Mouse (Mus musculus) testis, postnatal 14 days (tissue): ENCODE data around the gene Tbck.

Experiments used
- DNase-seq: peaks from one replicate; pipeline ENCODE4 v3.0.0; 2021; ENCODE audit warnings: low spot score

Gene Tbck

DNA sequence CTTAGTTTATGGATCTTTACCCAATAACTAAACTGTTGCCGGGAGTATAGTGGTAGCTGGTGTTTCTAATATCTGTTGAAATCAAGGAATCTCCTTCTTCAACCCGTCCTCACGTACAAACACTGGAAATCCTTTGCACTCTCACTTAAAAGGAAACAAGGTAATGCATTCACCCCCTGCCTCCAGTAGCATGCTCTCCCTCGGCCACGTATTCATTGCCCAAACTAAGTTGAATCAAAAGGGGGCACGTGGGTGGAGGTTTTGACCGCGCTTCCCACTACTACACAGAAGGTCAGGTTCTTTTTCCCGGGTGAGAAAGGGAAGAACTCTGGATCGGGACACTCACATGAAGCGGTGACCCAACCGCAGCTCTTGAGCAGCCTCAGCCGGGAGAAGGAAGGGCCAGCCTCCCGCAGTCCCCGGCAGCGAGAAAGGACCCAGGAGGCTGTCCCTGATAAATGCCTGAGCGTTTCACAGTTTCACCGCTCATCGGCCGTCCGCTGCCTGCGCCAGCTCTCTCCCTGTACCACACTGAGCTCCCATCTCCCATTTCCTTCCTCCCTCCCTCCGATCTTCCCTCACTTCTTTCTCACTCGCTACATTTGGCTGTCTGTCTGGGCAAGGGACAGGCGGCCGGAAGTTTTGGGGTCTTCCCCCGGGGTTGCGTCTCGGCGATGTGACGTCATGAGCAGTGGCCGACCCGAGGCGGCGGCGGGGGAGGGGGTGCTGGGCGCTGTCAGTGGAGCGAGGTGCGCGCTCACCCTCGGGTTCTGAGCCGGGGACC lies at the start of gene Tbck:
Gene Tbck, plus strand, starts transcription at position 698 of the 784 bp plus-strand sequence.
- peak; percentile 93 for DNase-seq

DNA sequence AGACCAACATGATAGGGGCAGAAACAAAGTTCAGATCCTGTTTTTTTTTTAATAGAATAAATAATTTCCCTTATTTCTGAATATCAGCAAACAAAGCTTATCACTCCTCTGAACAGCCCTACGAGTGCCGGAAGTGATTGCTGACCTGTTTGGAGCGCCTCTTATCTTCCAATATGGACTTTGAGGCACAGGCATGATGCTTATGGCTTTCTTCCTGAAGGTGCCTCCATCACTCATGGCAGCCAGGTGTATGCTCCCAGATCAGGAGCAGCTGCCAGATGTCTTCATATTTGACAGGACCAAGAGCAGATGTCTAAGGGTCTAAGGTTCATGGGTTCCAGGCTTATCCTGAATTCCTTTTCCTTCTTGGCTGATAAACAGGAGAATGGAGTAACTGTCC lies 46.9 kb upstream of the Tbck start:
- DNase-seq = no peak

DNA sequence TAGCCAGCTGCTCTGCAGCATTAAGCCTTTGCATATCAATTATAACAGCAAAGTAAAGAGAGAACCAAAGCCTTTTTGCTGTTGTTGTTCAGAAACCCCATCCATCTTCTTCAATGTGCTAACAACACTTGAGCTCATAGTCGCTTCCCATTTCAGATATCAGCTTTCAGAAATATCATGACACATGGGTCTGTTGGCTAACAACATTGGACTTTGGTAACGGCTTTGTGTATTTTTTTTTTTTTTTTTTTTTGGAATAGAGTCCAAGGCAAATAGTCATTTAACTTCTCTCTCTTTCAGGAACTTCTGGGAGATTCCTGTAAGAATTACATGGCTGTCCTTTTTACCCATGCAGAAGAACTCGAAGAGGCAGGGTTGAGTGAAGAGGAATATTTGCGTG lies 39.9 kb upstream of the Tbck start:
- DNase-seq = no peak

DNA sequence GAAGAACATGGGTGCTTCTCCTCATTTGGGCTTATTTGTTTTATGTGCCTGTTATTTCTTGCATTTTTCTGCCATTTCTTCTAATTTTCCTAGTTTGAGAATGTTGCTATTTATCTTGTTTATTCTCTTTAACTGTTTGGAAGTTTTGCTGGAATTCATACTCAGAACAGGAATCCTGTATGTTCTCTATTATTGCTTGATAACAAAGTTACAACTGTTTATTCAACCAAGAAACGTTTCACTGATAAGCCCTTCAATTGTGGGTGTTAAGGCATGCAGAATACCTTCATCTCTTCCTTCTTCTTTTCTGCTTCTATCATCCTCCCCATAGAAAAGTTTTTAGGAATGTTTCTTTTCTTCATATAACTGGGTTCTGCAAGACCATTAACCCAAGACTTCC lies 37.1 kb upstream of the Tbck start:
- DNase-seq = no peak

DNA sequence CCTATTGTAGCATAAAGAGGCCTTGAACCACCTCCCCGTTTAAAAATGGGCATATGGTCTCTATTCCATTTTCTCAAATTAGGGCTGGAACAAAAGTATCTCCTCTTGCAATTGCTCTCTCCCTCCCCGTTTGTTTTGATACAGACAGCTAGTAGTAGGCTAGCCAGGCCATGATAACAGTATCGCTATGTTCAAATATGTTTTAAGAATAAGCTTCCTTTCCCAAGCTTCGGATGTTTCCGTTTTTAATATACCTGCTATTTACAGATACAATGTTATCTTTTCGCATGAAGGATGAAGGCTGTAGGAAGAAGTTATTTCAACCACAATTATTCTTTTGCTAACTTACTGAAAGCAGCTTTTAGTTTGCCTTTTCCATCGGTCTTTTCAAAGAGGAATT lies 34.6 kb upstream of the Tbck start:
- DNase-seq = no peak

DNA sequence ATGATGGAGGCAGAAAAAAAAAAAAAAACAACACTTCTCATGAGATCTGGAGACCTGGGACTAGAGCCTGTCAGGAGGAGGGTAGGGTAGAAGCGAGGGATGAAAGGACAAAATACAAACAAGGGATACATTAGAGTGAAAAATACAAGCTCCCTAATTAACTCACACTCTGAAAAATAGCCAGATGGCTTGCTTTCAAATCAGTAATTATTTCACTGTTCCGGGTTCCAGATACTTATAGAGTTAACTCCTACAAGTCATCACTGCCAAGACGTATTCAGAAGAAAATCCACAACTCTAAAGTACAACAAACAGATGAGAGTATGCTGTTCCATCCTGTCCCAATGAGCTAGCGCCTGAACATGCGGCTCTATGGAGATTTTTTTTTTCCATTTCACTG lies 33.8 kb upstream of the Tbck start:
- no peak for DNase-seq

DNA sequence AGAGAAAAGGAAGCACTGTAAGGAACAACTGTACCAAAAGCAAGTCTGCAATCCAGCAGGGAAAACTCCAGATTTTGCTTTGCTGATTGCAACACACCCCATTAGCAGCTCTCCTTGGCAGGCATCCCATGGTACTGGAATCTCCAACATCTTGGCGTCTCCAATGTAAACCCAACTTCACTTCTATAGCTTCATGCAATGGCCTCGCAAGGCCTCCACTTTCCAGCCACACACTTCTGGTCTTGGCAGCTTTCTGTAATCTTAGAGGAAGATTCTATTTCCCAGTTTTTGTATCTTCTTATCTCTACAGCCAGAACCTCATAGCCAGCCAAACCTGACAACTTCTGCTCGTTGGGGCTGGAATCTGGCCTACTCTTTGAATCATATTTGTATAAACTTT lies 32.2 kb upstream of the Tbck start:
- no peak for DNase-seq

DNA sequence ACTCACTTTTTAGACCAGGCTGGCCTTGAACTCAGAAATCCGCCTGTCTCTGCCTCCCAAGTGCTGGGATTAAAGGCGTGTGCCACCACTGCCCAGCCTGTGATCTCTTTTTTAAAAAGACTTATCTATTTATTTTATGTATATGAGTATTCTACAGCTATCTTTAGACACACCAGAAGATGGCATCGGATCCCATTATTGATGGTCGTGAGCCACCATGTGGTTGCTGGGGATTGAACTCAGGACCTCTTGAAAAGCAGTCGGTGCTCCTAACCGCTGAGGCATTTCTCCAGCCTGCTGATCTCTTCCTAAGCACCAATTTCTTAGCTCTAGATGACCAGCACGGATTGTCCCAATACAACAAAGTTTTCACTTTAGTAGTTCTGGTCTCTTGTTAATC lies 30.0 kb upstream of the Tbck start:
- DNase-seq = no peak

DNA sequence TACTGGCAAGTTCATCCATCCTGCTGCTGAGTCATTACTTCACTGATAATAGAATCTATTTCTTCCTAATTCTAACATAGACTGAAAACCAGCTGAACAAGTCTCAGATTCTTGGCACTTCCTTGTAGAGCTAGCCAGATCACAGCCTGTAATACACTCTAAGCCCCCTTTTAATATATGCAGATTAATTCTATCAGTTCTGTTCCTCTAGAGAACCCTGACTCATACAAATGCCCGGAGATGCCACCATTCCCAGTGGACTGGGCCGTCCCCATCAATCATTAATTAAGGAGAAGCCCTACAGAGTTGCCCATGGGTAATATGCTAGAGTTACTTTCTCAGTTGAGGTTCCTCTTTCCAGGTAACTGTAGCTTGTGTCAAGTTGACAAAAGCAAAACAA lies 28.0 kb upstream of the Tbck start:
- DNase-seq = no peak

DNA sequence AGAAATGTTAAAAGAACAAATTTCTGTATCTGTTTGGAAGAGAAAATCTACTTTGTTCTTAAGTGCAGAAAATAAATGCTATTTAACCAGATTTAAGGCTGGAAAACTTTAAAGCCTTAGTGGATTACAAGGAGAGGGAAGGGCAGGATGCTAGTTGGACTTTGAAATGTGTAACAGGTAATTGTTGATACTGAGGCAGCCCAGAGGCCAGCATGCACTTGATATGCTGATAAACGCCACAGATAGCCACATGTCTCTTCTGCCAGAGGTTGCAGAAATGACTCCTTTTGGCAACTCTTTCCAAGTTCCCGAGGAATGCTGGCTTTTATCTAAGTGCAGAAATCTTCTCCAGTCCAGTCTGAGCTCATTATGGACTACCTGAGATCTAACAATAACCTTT lies 6.5 kb upstream of the Tbck start:
- DNase-seq = no peak

DNA sequence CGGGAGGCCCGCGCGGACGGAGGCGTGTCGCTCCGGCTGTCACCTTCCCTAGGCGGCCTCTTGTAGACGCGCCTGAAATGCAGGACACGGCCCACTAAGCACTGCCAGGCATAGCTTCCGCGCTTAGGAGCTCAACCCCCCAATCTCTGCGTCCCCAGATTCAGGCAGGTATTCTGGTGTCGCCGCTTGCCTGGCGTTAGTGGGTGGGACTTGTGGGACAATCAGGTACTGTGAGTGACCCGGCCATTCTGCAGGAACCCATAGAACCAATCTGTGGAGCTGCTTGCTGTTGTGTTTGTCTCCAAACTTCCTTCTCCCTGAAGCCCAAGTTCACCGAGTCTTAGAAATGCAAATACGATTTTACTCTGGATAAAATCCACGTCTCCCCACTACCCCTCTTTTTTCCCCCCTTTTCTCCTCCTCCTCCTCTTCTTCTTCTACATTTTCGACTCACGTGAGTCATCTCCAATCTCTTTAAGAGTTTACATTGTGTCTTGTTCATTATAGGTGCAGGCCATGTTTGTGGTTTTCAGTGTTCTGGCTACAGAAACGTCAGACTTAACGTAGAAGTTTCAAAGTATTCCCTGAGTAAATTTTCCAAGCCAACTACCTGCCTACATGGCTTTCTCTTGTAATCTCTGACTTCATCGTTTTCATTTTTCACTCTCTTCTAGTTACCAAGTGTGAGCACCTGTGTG lies 436 bp downstream of the Tbck start, which contains the start of gene Aimp1:
Gene Aimp1, minus strand, starts transcription at position 140 of the 698 bp plus-strand sequence.
- no peak for DNase-seq

DNA sequence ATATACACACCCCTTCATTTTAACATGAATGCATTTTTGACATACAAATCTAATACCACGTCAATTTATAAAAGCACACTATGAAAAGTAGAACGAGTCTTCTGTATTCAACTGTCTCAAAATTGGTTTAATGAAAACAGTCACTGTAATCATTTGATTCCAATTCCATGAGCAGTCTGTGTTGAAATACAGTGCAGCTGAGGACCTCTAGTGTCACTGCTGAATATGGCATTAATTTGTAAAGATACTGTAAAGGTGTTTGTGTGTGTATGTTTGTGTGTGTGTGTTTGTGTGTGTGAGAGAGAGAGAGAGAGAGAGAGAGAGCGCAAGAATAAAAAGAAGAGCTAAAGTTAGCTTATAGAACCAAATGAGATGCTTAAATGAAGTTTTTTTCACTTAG lies 17.4 kb downstream of the Tbck start:
- DNase-seq = no peak

DNA sequence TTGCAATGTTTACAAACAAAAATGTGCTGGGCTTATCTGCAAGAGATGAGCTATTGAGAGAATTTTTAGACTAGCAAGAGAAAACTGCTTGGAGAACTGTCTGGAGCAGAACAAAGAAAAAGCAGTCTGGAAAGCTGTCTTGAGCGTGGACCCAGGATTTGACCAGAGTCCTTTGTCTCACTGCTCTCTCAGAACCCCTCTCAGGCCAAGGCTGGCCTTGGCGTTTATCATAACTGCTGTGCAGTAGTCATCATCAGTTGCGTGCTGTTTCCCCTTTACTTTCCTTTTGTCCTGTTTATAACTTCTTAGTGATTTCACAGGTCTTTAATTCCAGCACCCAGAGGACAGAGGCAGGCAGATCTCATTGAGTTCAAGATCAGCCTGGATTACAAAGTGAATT lies 20.3 kb downstream of the Tbck start:
- no peak for DNase-seq

DNA sequence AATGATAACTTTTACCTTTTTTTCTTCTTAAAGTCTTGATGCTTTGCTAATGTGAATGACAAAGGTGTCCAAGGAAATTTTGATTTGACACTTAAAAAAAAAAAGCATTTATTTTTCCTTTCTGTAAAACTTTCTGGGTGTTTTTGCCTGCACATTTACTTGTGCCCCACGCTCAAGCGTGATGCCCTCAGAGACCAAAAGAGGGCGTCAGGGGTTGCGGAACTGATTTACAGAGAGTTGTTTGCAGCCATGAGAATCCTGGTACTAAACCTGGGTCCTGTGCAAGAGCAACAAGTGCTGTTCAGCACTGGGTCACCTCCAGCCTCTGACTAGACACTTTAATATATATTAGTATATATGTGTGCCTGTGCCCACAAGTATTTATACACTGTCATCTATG lies 23.0 kb downstream of the Tbck start:
- DNase-seq = no peak

DNA sequence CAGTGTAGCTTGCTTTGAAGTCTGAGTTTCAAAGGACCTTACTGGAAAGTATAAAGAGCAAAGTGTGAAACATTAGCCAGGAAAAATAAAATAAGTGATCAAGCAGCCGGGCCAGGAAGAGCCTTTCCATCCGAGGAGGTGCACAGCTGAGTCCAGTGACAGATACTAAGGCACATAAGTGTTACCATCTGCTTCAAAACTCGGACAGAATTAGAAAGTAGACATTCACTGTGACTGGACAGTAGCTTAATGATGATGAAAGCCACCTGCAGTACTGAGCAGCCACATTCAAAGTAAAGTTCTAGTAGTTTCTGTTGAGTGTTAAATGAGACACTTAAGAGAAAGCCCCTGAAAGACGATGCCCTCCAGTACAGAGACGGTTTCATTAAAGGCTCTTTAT lies 30.0 kb downstream of the Tbck start:
- DNase-seq = no peak

DNA sequence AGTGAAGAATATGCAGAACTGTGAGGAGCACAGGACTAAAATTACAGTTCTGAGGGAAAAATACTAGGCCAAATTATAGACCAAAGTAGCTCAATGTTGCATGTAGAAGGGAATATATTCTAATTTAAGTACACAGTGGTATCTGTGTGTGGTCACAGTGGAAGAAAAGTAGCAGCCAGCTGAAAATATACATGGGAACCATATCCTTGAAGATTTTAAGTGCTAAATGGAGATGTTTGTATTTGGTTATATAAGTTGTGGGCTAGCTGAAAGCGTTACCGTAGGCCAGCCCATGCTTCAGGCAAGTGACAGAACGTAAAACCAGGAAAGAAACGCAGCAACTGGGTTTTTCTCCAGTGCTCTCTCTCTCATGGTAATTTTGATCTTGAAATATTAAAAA lies 33.4 kb downstream of the Tbck start:
- DNase-seq = no peak

DNA sequence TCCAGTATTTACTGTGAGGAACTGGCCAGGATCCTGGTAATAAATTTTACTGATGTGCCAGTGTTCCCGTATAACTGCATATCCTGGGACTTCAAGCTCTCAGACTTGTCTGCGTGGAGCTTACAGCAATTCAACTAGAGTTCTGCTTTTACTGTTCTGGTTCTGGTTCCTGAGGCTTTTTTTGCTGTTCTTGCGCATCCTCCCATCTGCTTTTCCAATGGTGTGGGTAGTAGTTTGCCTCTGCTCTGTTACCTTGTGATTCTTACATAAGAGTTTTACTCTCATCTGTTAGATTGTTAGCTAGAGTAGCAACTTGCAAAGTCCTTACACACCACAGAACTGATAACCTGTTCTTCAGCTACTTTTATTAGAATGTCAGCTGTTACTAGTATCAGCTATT lies 40.4 kb downstream of the Tbck start:
- no peak for DNase-seq

DNA sequence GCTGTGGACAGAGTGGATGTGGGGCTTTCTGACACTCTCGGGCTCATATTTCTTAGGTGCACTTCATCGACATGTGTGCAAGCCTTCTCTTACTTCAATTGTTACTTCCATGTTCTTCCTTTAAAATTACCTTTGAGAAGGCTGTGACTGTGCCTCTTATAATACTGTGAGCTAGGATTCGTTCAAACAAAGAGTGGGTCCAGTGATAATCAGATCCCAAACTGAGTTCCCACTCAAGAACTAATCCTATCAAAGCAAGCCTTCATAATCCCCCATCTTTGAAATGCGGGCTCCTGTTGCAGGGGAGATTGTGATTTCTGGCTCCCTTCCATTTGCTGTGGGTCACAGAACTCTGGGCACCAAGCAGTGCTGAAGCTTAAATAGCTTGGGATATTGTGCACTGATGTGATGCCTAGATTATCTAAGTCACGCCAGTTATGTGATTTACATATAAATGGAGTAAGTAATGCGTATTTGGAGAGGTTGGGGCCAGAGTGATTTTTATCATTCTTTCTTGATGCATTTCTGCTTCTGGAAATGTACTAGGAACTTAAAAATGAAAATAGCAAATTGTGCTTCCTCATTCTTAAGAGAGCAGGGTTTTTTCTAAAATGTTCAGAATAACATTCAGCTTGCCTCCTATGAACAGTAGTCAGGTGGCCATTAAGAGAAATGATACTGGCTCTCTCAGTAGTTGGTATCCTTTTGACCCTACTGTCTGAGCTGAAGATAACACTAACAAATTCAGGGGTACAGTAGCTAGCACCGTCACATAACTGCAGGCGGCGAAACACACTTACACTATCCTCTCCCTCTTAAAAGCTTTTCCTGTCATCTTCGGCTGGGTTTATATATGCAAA lies 60.6 kb downstream of the Tbck start:
- no peak for DNase-seq

DNA sequence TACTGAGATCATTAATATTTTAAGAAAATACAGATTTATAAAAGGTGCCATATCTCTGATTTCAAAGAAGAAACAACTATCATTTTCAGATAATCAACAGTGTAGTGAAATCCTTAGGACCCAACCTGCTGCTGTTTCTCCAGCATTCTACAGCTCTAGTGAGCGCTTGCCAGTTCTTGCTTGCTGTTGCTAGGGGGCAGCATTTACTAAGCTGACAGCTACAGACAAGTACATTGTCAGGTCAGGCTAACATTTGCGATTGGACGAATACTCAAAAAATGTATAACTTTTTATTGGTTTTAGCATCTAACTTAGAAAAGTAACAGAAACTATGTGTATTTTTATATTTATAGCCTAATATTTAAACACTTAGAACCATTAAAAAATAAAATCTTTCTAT lies 63.1 kb downstream of the Tbck start:
- peak; percentile 10 for DNase-seq

DNA sequence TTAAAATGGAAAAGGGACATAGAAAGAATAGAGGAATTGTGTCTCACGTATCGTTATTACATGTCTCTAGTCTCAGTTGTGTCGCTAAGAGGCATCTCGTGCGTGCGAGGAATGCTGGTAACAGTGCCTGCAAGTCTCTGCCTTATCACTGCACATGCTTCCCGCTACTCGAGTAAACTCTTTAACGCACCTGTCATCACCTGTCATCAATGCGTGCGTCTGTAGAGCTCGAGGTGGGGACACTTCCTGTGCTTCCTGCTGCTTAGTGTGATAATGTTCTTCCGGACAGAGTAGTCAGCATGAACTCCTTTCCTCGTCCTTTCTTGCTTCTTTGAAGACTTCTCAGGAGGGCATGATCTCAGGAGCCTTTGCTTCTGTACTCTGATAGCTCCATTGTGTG lies 63.8 kb downstream of the Tbck start:
- no peak for DNase-seq

DNA sequence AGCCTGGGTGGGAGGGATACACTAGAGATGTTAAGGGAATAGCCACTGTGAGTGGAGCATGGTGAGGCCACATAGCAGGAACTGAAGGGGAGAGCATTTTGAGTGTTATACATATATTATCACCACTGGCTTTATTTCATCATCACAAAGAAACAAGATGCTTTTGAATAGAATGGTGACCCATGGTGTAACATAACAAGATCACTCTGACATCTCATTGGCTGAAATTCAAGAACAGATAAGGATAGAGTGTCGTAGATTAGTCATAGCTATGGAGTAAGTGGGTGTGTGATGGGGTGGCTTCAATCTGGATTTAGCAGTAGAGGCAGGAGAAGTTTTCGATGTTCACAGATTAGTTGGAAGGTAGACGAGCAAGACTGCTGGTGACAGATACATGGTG lies 64.8 kb downstream of the Tbck start:
- DNase-seq = no peak

DNA sequence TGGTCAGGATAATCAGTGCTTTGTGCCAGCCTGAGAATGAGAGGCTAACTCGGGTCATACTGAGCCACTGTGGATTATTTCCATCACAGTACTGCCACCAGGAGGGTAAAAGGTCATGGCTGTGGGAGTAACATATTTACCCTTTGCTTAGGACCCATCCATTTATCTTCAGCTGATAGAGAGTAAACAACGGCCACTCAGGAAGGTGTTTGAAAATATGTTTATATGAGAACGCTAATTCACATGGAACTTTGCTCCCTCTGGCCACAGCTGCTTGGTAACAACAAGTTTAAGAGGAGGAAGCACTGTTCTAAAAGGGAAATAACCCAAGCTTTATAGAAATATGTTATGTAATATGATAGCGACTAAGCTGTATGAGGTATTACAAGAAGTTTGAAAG lies 68.8 kb downstream of the Tbck start:
- no peak for DNase-seq

DNA sequence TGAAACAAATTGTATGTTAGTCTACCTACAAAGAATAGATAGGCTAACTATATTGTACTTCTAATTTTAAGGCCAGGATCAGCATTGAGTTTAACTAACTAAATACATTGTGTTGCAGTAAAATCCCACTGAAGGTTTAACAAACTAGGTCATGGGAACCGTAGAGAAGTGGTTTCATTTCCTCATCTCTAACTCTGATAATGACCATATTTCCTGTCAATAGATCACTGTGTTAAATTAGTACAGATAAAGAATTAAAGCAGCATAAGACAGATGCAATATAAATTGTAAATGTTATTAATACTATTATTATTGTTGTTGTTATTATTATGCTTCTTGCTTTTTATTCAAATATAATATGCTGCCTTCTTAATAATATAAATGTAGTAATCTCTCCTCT lies 72.3 kb downstream of the Tbck start:
- no peak for DNase-seq
